Mouse (Mus musculus): ENCODE measurements at regions not wholly inside any gene's neighbourhood (a gene's known extent, or its start where the extent isn't known, plus 50 kb on each side); places are given as distances from the start of the nearest gene placed in this dataset.

DNA sequence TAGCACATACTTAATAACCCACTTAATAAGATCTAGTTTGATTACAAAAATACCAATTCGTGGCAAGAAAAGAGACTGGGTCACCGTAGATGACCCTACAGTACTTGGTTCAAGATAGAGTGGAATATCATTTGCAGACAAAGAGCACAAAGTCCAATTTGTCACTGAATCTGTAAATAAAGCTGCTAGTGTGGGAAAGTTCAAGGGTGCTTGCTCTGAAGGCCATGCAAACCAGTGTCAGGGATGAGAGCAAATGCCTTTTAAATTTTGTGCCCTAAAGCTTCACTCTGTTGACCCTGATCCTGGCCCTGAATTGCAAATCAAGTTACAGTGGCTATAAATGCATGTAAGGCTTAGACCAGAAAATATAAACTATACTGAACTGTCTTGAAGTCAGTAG is 113.1 kb downstream of the Cd55b start:
- DNase-seq (ENCODE audit: low read depth, low spot score) = no peak

GRCm38 (mm10) chr1:130301828-130302386 is 120.9 kb downstream of the Cd55b start:
- DNase-seq (ENCODE audit: low read depth, low spot score) = no peak

DNA sequence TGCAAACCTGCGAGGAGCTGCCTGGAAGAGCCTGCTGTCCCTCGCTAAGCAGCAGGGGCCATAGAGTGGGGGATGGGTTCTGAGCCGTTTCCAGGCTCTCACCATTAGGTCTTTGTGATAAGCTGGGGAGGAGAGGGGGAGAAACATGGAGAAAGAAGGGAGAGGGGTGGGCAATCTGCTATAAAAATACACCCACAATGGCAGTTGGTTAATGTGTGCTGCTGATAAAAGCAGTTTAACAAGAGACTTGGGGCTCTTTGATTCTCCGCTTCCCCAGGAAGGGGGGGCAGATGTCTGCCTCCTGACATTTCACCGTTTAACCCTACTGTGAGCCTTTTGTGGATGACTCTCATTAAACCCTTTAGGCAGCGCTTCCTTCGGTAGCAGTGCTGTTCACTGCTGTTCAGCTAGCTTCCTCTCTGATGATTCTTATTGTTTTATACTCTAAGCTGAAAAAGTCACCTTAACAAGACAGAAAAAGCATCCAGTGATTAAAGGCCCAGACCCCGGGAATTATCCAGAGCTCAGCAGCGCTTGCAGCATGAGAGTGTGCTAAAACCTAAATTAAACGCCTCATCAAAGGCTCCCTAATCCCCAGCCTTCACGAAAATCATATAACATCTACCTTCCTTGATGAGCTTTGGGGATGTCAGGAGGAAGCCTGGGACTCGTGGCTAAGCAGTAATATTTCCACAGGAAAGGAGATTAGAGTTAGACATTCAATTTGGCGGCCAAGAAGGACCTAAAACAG is 122.6 kb downstream of the Cd55b start:
- DNase-seq (ENCODE audit: low read depth, low spot score) = peak; percentile 59

DNA sequence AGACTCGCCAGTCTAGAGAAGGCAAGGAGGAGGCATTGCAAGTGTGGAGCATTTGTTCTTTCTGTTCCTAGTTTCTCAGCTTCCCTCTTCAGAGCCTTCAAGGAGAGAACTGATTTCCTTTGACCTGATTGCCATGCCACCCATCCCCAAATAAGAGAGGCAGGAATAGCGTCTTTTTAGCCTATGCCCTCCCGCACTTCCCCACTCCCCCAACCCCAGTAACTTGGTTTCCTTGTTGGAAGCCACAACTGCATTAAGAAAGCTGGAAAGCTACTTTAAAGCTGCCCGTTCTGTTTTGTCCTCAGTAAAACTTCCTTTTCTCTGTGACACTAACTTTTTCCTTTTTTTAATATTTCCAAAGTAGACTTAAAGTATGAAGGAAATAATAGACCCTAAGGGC is 123.2 kb downstream of the Cd55b start:
- DNase-seq (ENCODE audit: low read depth, low spot score) = no peak

DNA sequence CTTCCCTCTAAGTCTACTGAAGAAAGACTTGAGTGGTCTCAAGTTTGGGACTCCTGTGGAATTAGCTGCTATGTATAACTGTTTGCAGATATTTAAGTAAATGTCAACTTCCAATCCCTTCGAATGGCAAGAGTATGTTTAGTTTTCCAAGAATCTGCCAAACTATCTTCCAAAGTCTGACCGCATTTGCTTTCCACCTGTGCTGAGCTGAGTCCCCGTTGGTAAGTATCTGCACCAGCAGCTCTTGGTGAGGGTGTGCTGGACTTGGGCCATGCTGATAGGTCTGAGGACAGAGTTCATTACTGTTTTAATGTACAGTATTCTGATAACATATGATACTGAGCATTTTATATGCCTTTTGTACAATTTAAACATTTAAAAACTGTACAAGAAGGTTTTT is 123.7 kb downstream of the Cd55b start:
- no peak for DNase-seq (ENCODE audit: low read depth, low spot score)

DNA sequence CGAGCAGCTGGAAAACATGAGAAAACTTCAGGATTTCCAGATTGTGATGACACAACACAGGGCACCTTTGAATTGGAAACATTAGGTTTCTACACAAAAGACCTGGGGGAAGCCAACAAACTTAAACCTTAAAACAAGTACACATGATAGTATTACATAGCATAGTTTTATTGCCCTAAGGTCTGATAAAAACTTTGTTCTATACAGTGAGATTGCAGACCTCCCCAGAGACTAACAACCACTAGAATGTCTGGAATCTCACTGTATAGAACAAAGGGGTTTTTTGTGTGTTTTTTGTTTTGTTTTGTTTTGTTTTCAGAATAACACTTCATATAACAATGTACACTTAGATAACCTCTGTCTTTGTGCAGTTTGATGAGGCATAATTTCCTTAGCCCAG is 124.2 kb downstream of the Cd55b start:
- DNase-seq (ENCODE audit: low read depth, low spot score) = no peak

GRCm38 (mm10) chr1:130297471-130297870 is 125.3 kb downstream of the Cd55b start:
- DNase-seq (ENCODE audit: low read depth, low spot score) = no peak

GRCm38 (mm10) chr1:130285882-130286281 is 136.9 kb downstream of the Cd55b start:
- no peak for DNase-seq (ENCODE audit: low read depth, low spot score)

DNA sequence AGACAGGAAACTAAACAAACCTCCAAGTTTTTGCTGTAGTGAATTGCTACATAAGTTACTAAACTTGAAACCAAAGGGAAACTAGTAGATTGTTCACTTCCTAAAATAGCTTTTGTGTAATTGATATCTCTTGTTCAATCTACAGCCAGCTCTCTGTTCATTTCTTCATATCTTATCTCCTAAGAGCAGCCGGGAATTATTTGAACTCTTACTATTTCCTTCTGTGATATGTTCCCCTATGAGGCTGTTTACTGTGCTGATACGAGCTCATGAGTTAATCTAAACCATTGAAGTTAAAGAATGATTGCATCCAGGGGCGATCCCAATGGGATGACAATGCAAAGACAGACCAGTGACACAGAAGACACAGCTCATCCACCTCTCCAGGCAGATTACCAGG is 140.7 kb downstream of the Cd55b start:
- no peak for DNase-seq (ENCODE audit: low read depth, low spot score)

DNA sequence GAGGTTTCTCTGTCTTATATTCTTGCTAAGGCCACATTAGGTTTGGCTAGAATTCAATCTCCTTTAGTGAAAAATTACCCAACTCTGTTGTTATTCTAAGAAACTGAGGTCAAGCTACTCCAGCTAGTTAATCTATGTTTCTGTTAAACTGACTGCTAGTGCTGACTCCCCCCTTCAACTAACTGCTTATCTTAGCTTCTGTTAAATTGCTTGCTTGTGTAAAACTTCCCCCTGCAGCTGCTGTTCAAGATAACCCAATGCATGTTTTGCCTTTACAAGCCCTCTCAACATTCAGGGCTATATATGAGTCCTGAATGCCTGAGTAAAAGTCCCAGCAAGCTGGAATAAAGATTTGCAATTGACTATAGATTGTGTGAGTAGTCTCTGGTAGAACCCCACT is 143.6 kb downstream of the Cd55b start:
- no peak for DNase-seq (ENCODE audit: low read depth, low spot score)

GRCm38 (mm10) chr1:130278000-130278536 is 144.7 kb downstream of the Cd55b start:
- no peak for DNase-seq (ENCODE audit: low read depth, low spot score)

- DNase-seq (ENCODE audit: low read depth, low spot score) = no peak
Observed at GRCm38 (mm10) chr1:130276885-130277284, 145.9 kb downstream of the Cd55b start.

DNA sequence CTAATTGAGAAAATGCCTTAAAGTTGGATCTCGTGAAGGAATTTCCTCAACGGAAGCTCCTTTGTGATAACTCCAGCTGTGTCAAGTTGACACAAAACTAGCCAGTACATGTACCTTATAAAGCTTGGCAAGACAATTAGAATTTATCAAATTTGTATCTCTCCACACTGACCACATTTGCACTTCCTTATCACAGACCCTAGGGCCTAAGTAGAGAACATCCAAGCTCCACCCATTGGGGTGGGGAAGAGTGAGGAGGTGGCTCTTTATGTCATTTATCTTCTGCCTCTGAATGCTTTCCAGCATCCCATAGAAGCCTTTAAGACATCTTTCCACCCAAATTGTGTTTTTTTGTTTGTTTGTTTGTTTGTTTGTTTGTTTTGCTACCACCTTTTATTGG is 146.8 kb downstream of the Cd55b start:
- no peak for DNase-seq (ENCODE audit: low read depth, low spot score)

DNA sequence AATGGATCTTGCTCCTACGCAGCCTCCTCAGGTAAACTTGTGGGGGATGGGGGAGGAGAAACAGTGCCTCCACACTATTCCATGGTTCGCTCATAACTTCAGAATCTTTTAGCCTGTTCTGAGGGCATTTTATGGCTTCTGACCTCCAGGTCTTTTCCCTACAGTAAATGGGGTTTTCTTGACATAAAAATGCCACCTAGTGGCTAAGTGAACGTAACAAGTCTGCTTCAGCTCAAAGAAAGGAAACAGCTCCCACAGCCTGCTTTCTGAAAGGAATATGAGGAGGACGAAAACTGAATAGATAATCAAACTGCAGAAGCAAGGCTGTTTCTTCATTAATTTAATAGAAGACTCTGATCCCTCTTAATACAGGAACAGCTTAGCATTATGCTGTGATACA is 148.3 kb downstream of the Cd55b start:
- DNase-seq (ENCODE audit: low read depth, low spot score) = peak; percentile 55

GRCm38 (mm10) chr1:130270457-130270856 is 152.4 kb downstream of the Cd55b start:
- no peak for DNase-seq (ENCODE audit: low read depth, low spot score)
